Mouse (Mus musculus) midbrain, postnatal 0 days (tissue): ENCODE data around the gene Klhl30. TPM values are rescaled to one million over a fixed set of nuclear protein-coding genes. Genes with fewer than 3 reads are reported as not detected.
A peak's percentile ranks its signal among the peaks of the same experiment; 100 is the strongest.

Experiments
- ATAC-seq: fragments of 200-750 bp; cut with Nextera tagmentation; 2 replicates; pipeline ENCODE4 v1.8.0; 2017; ENCODE audit warnings: moderate number of reproducible peaks, mild to moderate bottlenecking, moderate TSS enrichment, moderate library complexity; ENCODE audit not compliant: low FRiP score
- DNase-seq: peaks from one replicate; pipeline ENCODE4 v3.0.0-alpha.2; 2015; ENCODE audit warnings: low spot score
- H3K27ac ChIP-seq: fragments of 300-500 bp; sonication (generic); 2 replicates; pipeline ENCODE4 v1.5.1; 2014; ENCODE audit warnings: low read depth, mild to moderate bottlenecking, low read length, mixed read lengths
- H3K27me3 ChIP-seq: fragments of 300-500 bp; sonication (generic); 2 replicates; pipeline ENCODE4 v1.6.1; 2014; ENCODE audit warnings: low read length, control low read depth, mixed read lengths; ENCODE audit not compliant: insufficient read depth
- H3K36me3 ChIP-seq: fragments of 300-500 bp; sonication (generic); 2 replicates; pipeline ENCODE4 v1.6.1; 2014; ENCODE audit warnings: low read length, control low read depth, mixed read lengths; ENCODE audit not compliant: insufficient read depth
- H3K4me1 ChIP-seq: fragments of 300-500 bp; sonication (generic); 2 replicates; pipeline ENCODE4 v1.6.1; 2014; ENCODE audit warnings: mild to moderate bottlenecking, control low read depth, antibody characterized with exemption, low read length, mixed read lengths; ENCODE audit not compliant: insufficient read depth
- H3K4me2 ChIP-seq: fragments of 300-500 bp; sonication (generic); 2 replicates; pipeline ENCODE4 v1.6.1; 2014; ENCODE audit warnings: low read depth, mild to moderate bottlenecking, low read length, mixed read lengths; ENCODE audit not compliant: poor library complexity, severe bottlenecking
- H3K4me3 ChIP-seq: fragments of 300-500 bp; sonication (generic); 2 replicates; pipeline ENCODE4 v1.5.1; 2014; ENCODE audit warnings: low read depth, mild to moderate bottlenecking, low read length, moderate library complexity
- H3K9ac ChIP-seq: fragments of 300-500 bp; sonication (generic); replicated peaks from 2 replicates; pipeline ENCODE4 v1.6.1; 2014; ENCODE audit warnings: mild to moderate bottlenecking, low read length, moderate library complexity, mixed read lengths; ENCODE audit not compliant: poor library complexity, severe bottlenecking
- H3K9me3 ChIP-seq: fragments of 300-500 bp; sonication (generic); 2 replicates; pipeline ENCODE4 v1.6.1; 2016; ENCODE audit warnings: low read length, control low read depth
- CTCF ChIP-seq: IDR thresholded peaks from 2 replicates; pipeline ENCODE4 v1.5.1; 2016; ENCODE audit warnings: antibody characterized with exemption, mild to moderate bottlenecking
- WGBS: fragments of 180-500 bp; shearing (Covaris S2); extraction: QIAGEN DNeasy Blood & Tissue Kit; methylation state at CpG from one replicate; pipeline ENCODE4 v1.1.7; 2014; 5-methylcytosine and 5-hydroxymethylcytosine counted together
- polyA plus RNA-seq: library from polyadenylated mRNA; unstranded; fragments of >200 nt; fragmentation: Nextera tagmentation; extraction: Ambion mirVana; gene quantifications from 2 replicates; pipeline ENCODE4 v1.2.1, GENCODE M21; 2015
- total RNA-seq: library from RNA; depleted of rRNA; stranded (reverse); fragments of >200 nt; gene quantifications from 2 replicates; pipeline ENCODE4 v1.2.3, GENCODE M21; 2014

The Klhl30 gene
- total and polyA plus RNA-seq, 2 experiments from 2014 or later = 0.10 to 0.16 TPM

DNA sequence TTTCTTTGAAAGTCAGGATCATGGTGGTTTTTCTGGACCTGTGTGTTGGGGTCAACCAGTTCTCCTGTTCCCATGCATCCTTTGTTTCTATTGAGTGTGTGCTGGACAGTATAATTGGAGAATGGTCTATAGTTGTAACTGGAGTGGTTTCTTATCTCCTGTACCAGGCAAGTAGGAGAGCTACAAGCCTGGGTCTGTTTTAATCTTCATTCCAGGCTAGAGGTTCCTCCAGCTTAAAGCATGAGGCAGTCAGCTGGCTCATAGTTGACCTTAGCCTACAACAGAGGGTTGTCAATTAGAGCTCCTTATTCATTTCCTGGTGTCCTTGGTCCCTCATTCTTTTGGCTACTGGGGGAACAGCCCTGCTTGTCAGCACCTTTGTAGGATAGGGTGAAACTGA, 17.2 kb upstream of the Klhl30 start:
- H3K9ac ChIP-seq = no peak overlapping the region
- H3K36me3 ChIP-seq = no peaks in the 10 kb centered on the region
- H3K4me3 ChIP-seq = no peak overlapping the region
- H3K27ac ChIP-seq = no peak overlapping the region
- H3K4me2 ChIP-seq = no peak overlapping the region
- H3K27me3 ChIP-seq = no peaks in the 10 kb centered on the region
- H3K9me3 ChIP-seq = no peaks in the 10 kb centered on the region
- ATAC-seq = no peak
- no peak for DNase-seq
- no peaks in the 10 kb centered on the region for H3K4me1 ChIP-seq
- no peak for TF ChIP-seq CTCF

DNA sequence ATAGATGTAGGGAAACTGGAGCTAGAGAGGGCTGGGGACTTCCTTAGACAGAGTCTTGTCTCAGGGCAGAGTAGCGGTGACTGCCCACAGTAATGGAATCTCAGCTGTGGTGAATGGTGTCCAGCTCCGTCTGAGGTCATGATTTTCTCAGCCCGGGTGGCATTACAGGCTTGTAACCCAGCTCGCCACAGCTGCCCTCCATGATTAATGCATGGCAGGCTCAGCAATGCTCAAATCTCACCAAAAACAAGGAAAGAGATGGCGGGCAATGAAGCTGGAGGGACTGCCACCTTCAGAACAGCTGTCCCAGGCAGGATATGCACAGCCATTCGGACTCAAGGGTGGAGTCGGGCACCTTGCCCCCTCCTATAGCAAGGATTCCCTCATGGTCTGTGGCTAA, 13.5 kb upstream of the Klhl30 start:
- H3K27me3 ChIP-seq = 0 out of 2 replicates have a peak, but pooled peaks cover under 1% of the 10 kb centered on the region
- H3K4me1 ChIP-seq = no peaks in the 10 kb centered on the region
- no peaks in the 10 kb centered on the region for H3K36me3 ChIP-seq
- H3K9me3 ChIP-seq = no peaks in the 10 kb centered on the region
- no peak for DNase-seq
- no peak for TF ChIP-seq CTCF
- H3K9ac ChIP-seq = no peak overlapping the region
- WGBS = 88% methylated on average over 7 of the region's 7 CpGs
- no peak overlapping the region for H3K27ac ChIP-seq
- no peak for ATAC-seq
- no peak overlapping the region for H3K4me3 ChIP-seq
- H3K4me2 ChIP-seq = no peak overlapping the region

DNA sequence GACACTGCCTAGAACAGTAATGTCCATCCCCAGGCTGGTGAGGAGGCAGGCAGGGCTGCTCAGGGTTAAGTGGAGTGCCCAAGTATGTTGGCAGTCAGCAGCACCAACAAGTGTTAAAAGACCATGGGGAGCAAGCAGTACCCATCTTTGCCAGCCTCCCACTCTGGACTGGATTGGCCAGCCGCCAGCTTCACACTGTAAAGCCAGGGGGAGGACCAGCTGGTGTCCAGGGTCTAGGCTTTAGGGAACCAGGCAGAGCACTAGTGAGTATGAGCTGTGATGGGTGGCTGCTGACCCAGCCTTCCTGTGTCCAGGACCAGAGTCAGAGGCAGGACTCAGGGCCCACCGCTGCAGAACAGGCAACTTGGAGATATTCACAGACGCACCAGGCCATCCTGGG, 6.8 kb upstream of the Klhl30 start:
- Histone ChIP-seq H3K4me3 (no peak overlapping the region), H3K9me3 (no peaks in the 10 kb centered on the region), H3K4me1 (peaks cover 9% of the 10 kb centered on the region; the same call in 1 of the 2 replicates), H3K36me3 (no peaks in the 10 kb centered on the region), H3K9ac (no peak overlapping the region), H3K4me2 (no peak overlapping the region), H3K27me3 (peaks cover 32% of the 10 kb centered on the region), H3K27ac (no peak overlapping the region)
- WGBS = 80% methylated on average over 3 of the region's 3 CpGs
- no peak for TF ChIP-seq CTCF
- no peak for ATAC-seq
- peak; percentile 35 for DNase-seq

DNA sequence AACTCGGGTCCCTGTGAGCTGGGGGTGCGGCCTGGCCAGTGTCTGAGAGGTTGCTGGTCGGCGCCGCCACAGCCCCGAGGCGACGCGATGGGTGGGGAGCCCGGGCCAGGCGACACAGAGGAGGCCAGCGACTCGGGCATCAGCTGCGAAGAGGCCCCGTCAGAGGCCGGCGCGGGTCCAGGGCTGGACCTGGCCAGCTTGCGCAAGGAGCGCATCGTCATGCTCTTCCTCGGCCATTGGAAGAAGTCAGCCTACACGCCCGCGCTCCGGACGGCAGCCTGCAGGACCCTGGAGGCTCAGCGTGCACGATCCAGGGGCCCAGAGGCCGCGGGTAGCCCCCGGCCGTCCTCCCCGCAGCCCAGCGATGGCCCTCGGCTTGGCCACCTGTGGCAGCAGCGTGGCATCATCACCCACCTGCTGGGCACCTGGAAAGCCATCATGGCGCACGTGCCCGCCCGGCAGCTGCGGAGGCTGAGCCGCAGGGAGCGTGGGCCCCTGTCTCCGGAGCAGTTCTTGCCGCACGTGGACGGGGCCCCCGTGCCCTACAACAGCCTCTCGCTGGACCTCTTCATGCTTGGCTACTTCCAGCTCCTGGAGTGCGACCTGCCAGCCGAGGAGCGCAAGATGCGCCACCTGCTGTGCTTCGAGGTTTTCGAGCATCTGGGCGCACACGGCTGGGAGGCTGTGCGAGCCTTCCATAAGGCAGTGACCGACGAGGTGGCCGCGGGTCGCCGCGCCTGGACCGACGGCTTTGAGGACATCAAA, 5.7 kb upstream of the Klhl30 start:
- peak; percentile 66 for TF ChIP-seq CTCF
- Histone ChIP-seq H3K27ac (no peak overlapping the region), H3K9ac (no peak overlapping the region), H3K27me3 (peaks cover 32% of the 10 kb centered on the region), H3K4me2 (peak overlapping the region; percentile 71), H3K36me3 (no peaks in the 10 kb centered on the region), H3K4me1 (peaks cover 9% of the 10 kb centered on the region; the same call in 1 of the 2 replicates), H3K4me3 (peak overlapping the region; percentile 34), H3K9me3 (no peaks in the 10 kb centered on the region)
- WGBS = 2% methylated on average over 61 of the region's 68 CpGs
- ATAC-seq = peak; percentile 13; the same call in 1 of the 2 replicates
- DNase-seq = peak; percentile 46

DNA sequence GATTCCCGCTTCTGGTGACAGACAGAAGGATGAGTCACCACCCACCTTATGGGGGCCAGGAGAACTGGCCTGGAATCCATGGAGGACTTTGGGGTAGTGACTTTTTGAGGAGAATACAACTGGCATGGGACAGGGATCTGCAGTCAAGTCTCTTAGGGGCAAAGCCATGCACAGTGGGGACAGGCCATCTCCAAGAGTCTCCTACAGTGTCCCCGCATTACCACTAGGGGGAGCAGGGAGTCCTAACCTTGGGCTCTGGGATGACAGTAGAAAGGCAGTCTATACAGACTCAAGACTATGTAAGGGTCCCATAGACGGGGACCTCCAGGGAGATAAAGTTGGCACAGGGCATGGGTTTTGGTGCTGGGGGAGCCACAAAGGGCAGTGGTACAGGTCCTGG, 3.9 kb upstream of the Klhl30 start:
- peak; percentile 79 for TF ChIP-seq CTCF
- peak; percentile 64 for DNase-seq
- H3K4me2 ChIP-seq = no peak overlapping the region
- peaks cover 32% of the 10 kb centered on the region for H3K27me3 ChIP-seq
- H3K27ac ChIP-seq = no peak overlapping the region
- H3K9me3 ChIP-seq = no peaks in the 10 kb centered on the region
- H3K9ac ChIP-seq = no peak overlapping the region
- H3K4me3 ChIP-seq = no peak overlapping the region
- H3K36me3 ChIP-seq = no peaks in the 10 kb centered on the region
- WGBS = 41% methylated on average over 3 of the region's 3 CpGs
- peaks cover 9% of the 10 kb centered on the region; the same call in 1 of the 2 replicates for H3K4me1 ChIP-seq
- ATAC-seq = no peak

DNA sequence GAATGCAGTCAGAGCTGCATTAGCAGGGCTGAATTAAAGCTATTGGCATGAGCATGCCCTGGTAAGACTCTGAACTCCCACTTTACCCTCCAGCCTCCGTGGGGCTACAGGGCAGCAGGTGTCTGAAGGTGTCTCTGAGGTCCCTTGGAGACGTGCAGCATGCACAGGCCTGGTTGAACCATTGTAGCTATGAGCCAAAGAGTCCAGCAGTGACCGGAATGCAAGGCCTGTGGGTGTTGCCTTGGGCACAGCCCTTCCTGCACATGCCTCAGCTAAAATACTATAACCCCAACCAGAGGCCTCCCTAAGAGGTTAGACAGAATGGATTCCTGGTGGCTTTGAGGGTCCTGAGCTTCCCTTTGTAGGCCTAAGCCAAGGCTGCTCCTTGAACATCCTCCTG, 433 bp downstream of the Klhl30 start:
- Histone ChIP-seq H3K4me2 (no peak overlapping the region), H3K4me3 (no peak overlapping the region), H3K4me1 (no peaks in the 10 kb centered on the region), H3K36me3 (no peaks in the 10 kb centered on the region), H3K27me3 (peaks cover 7% of the 10 kb centered on the region; the same call in 1 of the 2 replicates), H3K27ac (no peak overlapping the region), H3K9me3 (no peaks in the 10 kb centered on the region), H3K9ac (no peak overlapping the region)
- no peak for DNase-seq
- 71% methylated on average over 3 of the region's 3 CpGs for WGBS
- ATAC-seq = no peak
- no peak for TF ChIP-seq CTCF
